Comparison of ENCODE assay signal across 8 mouse cellular contexts in genomic region chr7:25238829-25239623, GRCm38 (mm10). TPM values are rescaled to one million over a fixed set of nuclear protein-coding genes. Genes with fewer than 3 reads are reported as not detected.
DNase-seq lines count a peak whose midpoint lies in the region; ATAC-seq lines count a peak whose summit lies in the region.

No protein-coding gene starts in this region.

- H3K4me3 ChIP-seq in hindbrain, embryonic 10.5 days: peak overlapping the region; percentile 98

- H3K27me3 ChIP-seq in hindbrain, embryonic 10.5 days (ENCODE audit: insufficient read depth, poor library complexity, severe bottlenecking): no peaks in the 10 kb centered on the region

- peak overlapping the region; percentile 98 for H3K27ac ChIP-seq in hindbrain, embryonic 10.5 days

- 5% methylated on average over 30 of the region's 30 CpGs for WGBS in hindbrain, embryonic 10.5 days

- H3K9me3 ChIP-seq in hindbrain, embryonic 10.5 days: no peaks in the 10 kb centered on the region

- H3K4me1 ChIP-seq in hindbrain, embryonic 10.5 days (replicated peaks): peaks cover 40% of the 10 kb centered on the region

- H3K36me3 ChIP-seq in hindbrain, embryonic 10.5 days: peaks cover 36% of the 10 kb centered on the region

- DNase-seq in R1 (ENCODE audit: low read depth, low spot score): peak; percentile 92
- peak; percentile 92 for DNase-seq in cerebellum, adult 9-10 months
- peak; percentile 84 for DNase-seq in hindbrain, embryonic 10.5 days (ENCODE audit: low spot score)
- peak; percentile 83 to 93 for DNase-seq in layer of hippocampus, postnatal 14 days (ENCODE audit: low spot score in 2 of 2)
- DNase-seq in lung, postnatal 4 days: peak; percentile 88 to 93
- peak; percentile 92 for DNase-seq in right cerebral cortex, adult 18-20 months
- peak; percentile 73 to 89 for DNase-seq in urinary bladder, postnatal 36 days (ENCODE audit: low spot score in 2 of 2)

- peak; percentile 56 for ATAC-seq in frontal cortex, adult (ENCODE audit: low TSS enrichment)

RNA-seq across cellular contexts. Expression of gene Gsk3a, which starts 1.4 kb away (rescaled TPM):
- polyA plus RNA-seq in hindbrain, embryonic 10.5 days (2016; fragmentation: Nextera tagmentation; extraction: Ambion mirVana): 11.6 and 12.5 TPM in 2 replicates
- total RNA-seq in layer of hippocampus, postnatal 14 days (2021): 100 to 1,000 TPM; 184 to 190 TPM

RNA-seq across cellular contexts. Expression of gene Erf, which starts 11.5 kb away (rescaled TPM):
- 8.0 and 8.6 TPM in 2 replicates for polyA plus RNA-seq in hindbrain, embryonic 10.5 days (2016; fragmentation: Nextera tagmentation; extraction: Ambion mirVana)
- 10 to 100 TPM; 41.0 to 47.2 TPM for total RNA-seq in layer of hippocampus, postnatal 14 days (2021)

RNA-seq across cellular contexts. Expression of gene Zfp526, which starts 17.8 kb away (rescaled TPM):
- polyA plus RNA-seq in hindbrain, embryonic 10.5 days (2016; fragmentation: Nextera tagmentation; extraction: Ambion mirVana): 2.5 and 3.0 TPM in 2 replicates
- total RNA-seq in layer of hippocampus, postnatal 14 days (2021): 10 to 100 TPM in 1 of 2 experiments, 1 to 10 TPM in 1; 9.0 to 10.2 TPM

RNA-seq across cellular contexts. Expression of gene Dedd2, which starts 18.6 kb away (rescaled TPM):
- 10.2 and 11.2 TPM in 2 replicates for polyA plus RNA-seq in hindbrain, embryonic 10.5 days (2016; fragmentation: Nextera tagmentation; extraction: Ambion mirVana)
- total RNA-seq in layer of hippocampus, postnatal 14 days (2021): 10 to 100 TPM; 24.9 to 25.6 TPM

RNA-seq across cellular contexts. Expression of gene Cic, which starts 28.5 kb away (rescaled TPM):
- polyA plus RNA-seq in hindbrain, embryonic 10.5 days (2016; fragmentation: Nextera tagmentation; extraction: Ambion mirVana): 23.2 and 23.5 TPM in 2 replicates
- 100 to 1,000 TPM; 209 to 228 TPM for total RNA-seq in layer of hippocampus, postnatal 14 days (2021)

Comparison
In these comparisons a context has a peak if more than half of its experiments do, and no peak if none do; other contexts are left out.
1. Peak in every context shown above with its lines: DNase-seq, ATAC-seq, H3K4me3 ChIP-seq and H3K27ac ChIP-seq.